Mouse (Mus musculus) adrenal gland, postnatal 25 days (tissue): ENCODE data around the gene Gm45234. TPM values are rescaled to one million over a fixed set of nuclear protein-coding genes. Genes with fewer than 3 reads are reported as not detected.

ENCODE experiments used
- DNase-seq: peaks from one replicate; pipeline ENCODE4 v3.0.0; 2021; ENCODE audit warnings: mixed read lengths
- microRNA-seq, 2 experiments: library from miRNA; unstranded; fragments of <30 nt; microRNA quantifications; one replicate each; pipeline ENCODE4 v1.2.0; 2021
- total RNA-seq: library from RNA; stranded (reverse); gene quantifications from 2 replicates; pipeline ENCODE4 v1.2.3, GENCODE M21; 2021

Gm45234 gene
- total RNA-seq, 1 experiment from 2014 or later: not detected

DNA sequence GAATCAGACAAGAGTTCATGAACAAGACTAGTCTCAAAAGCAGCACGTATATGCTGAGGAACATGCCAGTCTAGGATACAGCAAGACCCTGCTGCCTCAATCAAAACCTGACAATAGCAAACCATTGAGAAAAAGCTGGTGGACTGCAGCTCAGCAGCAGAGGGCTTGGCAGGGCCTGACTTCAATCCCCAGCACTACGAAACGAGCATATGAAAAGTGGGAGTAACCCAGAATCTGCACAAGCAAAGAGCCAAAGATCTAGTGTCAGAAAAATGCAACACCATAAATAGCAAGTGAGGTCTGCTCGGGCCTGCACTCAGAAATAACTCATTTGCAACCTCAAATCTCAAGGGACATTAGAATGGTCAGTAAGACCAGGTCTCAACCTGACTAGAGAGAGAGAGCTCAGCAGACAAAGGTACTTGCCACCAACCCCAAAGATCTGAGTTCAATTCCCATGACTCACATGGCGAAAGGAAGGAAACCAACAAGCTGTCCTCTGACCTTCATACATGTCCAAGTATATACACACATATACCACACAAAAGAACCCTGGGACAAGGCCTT, 49.7 kb downstream of the Gm45234 start:
- DNase-seq: no peak

GRCm38 (mm10) chr6:124704417-124704816, 51.4 kb downstream of the Gm45234 start:
- DNase-seq: no peak

DNA sequence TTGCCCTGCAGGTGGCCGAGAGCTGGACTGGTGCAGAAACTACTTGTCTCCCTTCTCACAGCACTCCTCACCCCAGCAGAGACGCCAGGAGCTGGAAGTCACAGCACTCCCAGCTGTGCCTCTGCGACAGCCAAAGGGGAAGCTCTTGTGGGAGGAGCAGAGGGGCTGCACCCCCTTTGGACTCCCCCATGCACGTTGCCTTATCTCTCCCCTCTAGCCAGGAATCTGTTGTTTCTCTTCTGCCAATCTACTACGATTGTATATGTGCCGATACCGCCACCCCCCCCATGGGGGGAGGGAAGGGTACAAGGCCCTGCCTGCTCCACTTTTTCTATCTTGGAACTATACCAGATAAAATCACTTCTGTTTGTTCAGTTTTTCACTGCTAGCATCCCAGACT, 52.0 kb downstream of the Gm45234 start:
- no peak for DNase-seq

DNA sequence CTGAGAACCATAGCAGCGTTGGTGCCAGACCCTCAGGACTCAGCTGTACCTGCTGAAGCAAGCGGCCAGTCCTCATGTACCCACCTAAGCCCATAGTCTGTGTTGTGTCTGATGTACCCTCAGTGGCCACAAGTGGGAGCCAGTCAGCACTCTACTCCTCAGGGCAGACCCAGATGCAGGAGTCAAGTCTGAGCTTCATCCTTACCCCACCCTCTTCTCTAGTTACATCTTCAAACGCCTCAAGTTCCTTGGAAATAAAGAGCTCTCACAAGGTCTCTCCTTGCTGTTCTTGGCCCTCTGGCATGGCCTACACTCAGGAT, 53.1 kb downstream of the Gm45234 start:
- peak; percentile 65 for DNase-seq

DNA sequence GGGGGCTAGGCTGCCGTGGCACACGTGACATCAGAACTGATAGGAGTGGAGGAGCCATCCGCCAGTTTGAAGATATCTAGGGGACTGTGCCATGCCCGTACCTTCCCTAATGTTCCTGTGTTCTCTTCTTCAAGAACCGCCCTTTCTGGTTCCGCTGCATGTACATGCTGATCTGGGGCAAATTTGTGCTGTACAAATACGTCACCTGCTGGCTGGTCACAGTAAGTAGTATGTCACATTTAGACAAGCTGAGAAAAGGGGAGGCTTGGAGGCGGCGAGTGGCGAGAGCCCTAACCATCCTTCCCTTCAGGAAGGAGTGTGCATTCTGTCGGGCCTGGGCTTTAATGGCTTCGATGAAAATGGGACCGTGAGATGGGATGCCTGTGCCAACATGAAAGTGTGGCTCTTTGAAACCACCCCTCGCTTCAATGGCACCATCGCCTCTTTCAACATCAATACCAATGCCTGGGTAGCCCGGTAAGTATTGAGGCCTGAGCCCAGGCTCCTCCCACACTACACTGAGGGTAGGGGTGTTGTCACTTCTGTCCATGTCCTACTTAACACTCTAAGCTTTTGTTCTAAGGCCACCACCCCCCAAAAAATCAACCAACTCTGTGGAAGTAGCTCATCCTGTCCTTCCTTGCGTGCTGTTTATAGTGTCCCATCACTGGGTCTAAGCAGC, 53.6 kb downstream of the Gm45234 start:
- no peak for DNase-seq

DNA sequence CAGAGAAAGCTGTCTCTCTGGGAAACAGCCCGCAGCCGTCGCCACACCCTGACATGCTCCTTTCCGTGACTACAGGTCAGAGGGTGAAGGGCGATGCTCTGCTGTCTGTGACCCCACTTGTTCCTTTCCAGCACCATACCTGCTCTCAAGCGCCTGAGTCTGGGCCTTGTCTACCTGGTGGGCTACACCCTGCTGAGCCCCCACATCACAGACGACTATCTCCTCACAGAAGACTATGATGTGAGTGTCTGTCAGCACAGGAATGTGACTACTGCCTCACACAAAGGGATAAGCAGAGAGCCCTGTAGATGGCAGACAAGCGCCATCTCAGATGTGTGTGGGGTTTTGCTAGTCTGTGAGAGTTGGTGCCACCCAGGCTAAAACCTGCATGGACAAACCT, 54.5 kb downstream of the Gm45234 start:
- DNase-seq: no peak

GRCm38 (mm10) chr6:124699962-124700610, 55.7 kb downstream of the Gm45234 start:
- peak; percentile 77 for DNase-seq

DNA sequence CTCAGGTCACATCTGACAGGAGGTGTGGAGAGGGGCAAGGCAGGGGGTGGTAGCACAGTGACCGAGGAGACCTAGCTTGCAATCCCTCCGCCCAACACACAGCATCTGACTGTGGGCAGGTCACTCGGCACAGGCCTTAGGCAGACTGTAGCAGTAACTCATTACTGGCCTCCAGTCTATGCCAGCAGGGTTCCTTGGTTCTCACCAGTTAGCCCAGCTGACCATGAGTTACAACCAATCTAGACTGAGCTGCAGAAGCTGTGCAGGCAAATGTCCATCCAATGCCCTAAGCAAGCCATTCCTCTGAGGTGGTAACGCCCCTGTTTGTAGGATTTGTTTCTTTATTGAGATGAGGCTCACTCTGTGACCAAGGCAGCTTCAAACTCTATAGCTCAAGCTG, 56.5 kb downstream of the Gm45234 start:
- no peak for DNase-seq

GRCm38 (mm10) chr6:124698751-124699150, 57.1 kb downstream of the Gm45234 start:
- DNase-seq: no peak

- DNase-seq: no peak
Measured at GRCm38 (mm10) chr6:124696441-124697150, 59.2 kb downstream of the Gm45234 start.

DNA sequence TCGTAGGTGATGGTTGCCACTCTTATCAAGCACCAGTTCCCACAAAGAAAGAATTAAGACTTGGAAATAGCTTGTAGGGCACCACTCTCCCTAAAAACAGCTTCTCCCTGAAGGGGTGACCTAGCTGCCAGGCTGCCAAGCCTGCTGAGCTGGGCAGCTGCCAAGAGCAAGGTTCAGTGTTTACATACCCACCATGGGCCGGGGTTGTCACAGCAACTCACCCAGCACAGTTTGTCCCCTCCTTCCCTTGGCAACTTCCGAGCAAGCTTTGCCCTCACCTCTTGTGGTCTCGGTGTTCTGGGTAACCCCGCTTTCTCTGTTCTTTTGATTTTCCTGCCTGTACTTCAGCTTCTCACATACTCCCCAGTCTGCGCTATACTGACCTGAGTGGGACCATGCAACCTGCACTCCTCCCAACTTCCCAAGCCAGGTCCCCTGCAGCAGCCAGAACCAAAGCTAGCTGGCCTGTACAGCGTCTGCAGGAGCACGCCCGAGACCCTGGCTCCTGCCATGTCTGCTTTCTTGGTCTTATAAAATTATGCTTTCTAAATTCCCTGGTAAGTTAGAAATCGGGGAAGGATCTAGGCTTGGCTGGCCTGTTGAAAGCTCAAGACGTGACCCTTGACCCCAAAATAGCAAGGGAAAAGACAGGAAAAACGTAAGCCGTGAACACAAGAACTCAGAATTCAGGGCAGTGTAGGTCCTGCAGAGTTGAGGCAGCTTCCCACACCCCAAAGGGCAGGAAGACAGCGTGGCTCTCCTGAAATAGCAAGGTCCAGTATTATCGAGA, 61.5 kb downstream of the Gm45234 start:
- DNase-seq: peak; percentile 72

DNA sequence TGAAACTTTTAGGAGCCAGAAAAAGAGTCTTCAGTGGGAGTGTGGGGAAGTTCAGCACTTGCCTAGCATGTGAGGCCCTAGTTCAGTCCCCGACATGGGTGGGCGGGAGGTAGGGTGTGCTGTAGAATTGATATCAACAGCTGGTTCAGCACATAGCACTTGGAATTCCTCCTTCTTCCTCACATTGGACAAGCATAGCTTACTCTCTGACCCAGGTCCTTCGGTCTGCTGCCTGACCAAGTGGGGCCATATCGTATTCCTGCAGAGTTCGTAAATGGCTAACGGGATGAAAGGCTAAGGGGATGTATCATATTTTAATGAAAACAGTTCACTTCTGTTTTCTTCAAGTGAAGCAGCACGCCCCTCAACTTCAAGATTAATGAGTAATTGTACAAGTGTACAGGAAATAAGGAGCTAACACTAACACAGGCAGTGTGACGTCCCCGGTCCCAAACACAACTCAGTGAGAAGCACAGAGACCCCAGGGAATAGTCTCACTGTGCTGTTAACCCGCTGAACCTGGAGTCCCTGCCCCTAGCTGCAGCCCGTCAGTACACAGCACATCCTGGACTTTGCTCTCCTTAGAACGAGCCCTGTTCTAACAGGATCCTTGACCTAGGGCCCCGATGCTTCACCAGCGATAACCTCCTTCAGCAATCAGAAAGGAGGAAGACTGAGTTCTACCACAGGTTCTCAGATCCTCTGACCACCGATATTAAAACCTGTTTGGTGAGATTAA, 62.4 kb downstream of the Gm45234 start:
- DNase-seq: no peak

- no peak for DNase-seq
Measured at GRCm38 (mm10) chr6:124690517-124690916, 65.3 kb downstream of the Gm45234 start.

Small RNA genes within 50 kb of the gene (microRNA-seq; reads per million reads assigned to microRNA genes)
- gene Mir141 (6.5 to 7.5 reads per million in 2 experiments), gene Mir200c (33.6 to 76.5 reads per million in 2 experiments)

Other genes with a start within 250 kb of the Gm45234 start
- gene C1ra, start 243.6 kb downstream of the Gm45234 start, total RNA-seq: 24.5 and 28.5 TPM in 2 replicates
- 36.5 and 38.0 TPM in 2 replicates for gene C1s1, start 213.7 kb downstream of the Gm45234 start, total RNA-seq
- gene C1rb, start 185.7 kb downstream of the Gm45234 start, total RNA-seq: 2.7 and 4.7 TPM in 2 replicates
- 1.7 and 2.9 TPM in 2 replicates for gene C1s2, start 119.9 kb downstream of the Gm45234 start, total RNA-seq
- 91.9 and 110 TPM in 2 replicates for gene Lpcat3, start 93.0 kb downstream of the Gm45234 start, total RNA-seq
- gene Emg1, start 43.8 kb downstream of the Gm45234 start, total RNA-seq: 81.8 and 82.8 TPM in 2 replicates
- gene Phb2, start 43.7 kb downstream of the Gm45234 start, total RNA-seq: 302 and 348 TPM in 2 replicates
- 4.6 and 9.1 TPM in 2 replicates for gene Ptpn6, start 17.3 kb downstream of the Gm45234 start, total RNA-seq
- gene Grcc10, start 14.6 kb downstream of the Gm45234 start, total RNA-seq: 357 and 392 TPM in 2 replicates
- gene Atn1, start 503 bp upstream of the Gm45234 start, total RNA-seq: 100 and 102 TPM in 2 replicates
- 10.1 and 17.6 TPM in 2 replicates for gene Eno2, start 13.7 kb upstream of the Gm45234 start, total RNA-seq
- 0.21 TPM in 1 of 2 replicates, not detected in the other for gene Lrrc23, start 23.7 kb upstream of the Gm45234 start, total RNA-seq
- gene Spsb2, start 52.6 kb upstream of the Gm45234 start, total RNA-seq: 21.7 and 32.2 TPM in 2 replicates
- gene Tpi1, start 58.3 kb upstream of the Gm45234 start, total RNA-seq: 382 and 387 TPM in 2 replicates
- gene Usp5, start 73.5 kb upstream of the Gm45234 start, total RNA-seq: 118 and 136 TPM in 2 replicates
- 10.5 and 11.7 TPM in 2 replicates for gene Cdca3, start 73.5 kb upstream of the Gm45234 start, total RNA-seq
- gene Gnb3, start 84.3 kb upstream of the Gm45234 start, total RNA-seq: 5.5 and 14.0 TPM in 2 replicates
- 20.2 and 26.5 TPM in 2 replicates for gene P3h3, start 101.7 kb upstream of the Gm45234 start, total RNA-seq
- 0.90 and 1.5 TPM in 2 replicates for gene Gpr162, start 108.0 kb upstream of the Gm45234 start, total RNA-seq
- 0.21 TPM in 1 of 2 replicates, not detected in the other for gene Cd4, start 132.2 kb upstream of the Gm45234 start, total RNA-seq
- 1.2 and 1.4 TPM in 2 replicates for gene Lag3, start 155.7 kb upstream of the Gm45234 start, total RNA-seq
- 790 and 858 TPM in 2 replicates for gene Ptms, start 164.1 kb upstream of the Gm45234 start, total RNA-seq
- 271 and 277 TPM in 2 replicates for gene Mlf2, start 175.4 kb upstream of the Gm45234 start, total RNA-seq
- gene Cops7a, start 209.5 kb upstream of the Gm45234 start, total RNA-seq: 172 and 177 TPM in 2 replicates
- 1.2 and 2.1 TPM in 2 replicates for gene Pianp, start 240.7 kb upstream of the Gm45234 start, total RNA-seq